Mouse (Mus musculus): ENCODE results near the gene Sipa1l2. TPM values are rescaled to one million over a fixed set of nuclear protein-coding genes. Genes with fewer than 3 reads are reported as not detected.

The Sipa1l2 gene
- polyA plus RNA-seq, 1 experiment from 2014 or later = 14.0 TPM

GRCm38 (mm10) chr8:125513935-125514334 lies 55.7 kb downstream of the Sipa1l2 start:
- no peak for ATAC-seq (ENCODE audit: low read depth)
- Histone ChIP-seq H3K4me2 (ENCODE audit: low read depth, low read length) (no peak overlapping the region), H3K4me3 (ENCODE audit: low read depth, low read length) (no peak overlapping the region), H3K9me3 (ENCODE audit: control insufficient read depth, low read length) (no peaks in the 10 kb centered on the region), H3K36me3 (ENCODE audit: control insufficient read depth, insufficient read depth, low read length) (no peaks in the 10 kb centered on the region), H3K9ac (replicated peaks; ENCODE audit: low read depth, low read length) (no peak overlapping the region), H3K27me3 (ENCODE audit: control insufficient read depth, insufficient read depth, low read length) (no peaks in the 10 kb centered on the region), H3K4me1 (ENCODE audit: control insufficient read depth, insufficient read depth, low read length) (peaks cover 19% of the 10 kb centered on the region), H3K27ac (ENCODE audit: low read depth, low read length) (no peak overlapping the region)
- 8% methylated on average over 5 of the region's 5 CpGs for WGBS

- H3K27ac ChIP-seq (ENCODE audit: low read depth, low read length) = no peak overlapping the region
- H3K4me3 ChIP-seq (ENCODE audit: low read depth, low read length) = no peak overlapping the region
- H3K4me1 ChIP-seq (ENCODE audit: control insufficient read depth, insufficient read depth, low read length) = peaks cover 20% of the 10 kb centered on the region
- H3K27me3 ChIP-seq (ENCODE audit: control insufficient read depth, insufficient read depth, low read length) = no peaks in the 10 kb centered on the region
- no peak for ATAC-seq (ENCODE audit: low read depth)
- H3K4me2 ChIP-seq (ENCODE audit: low read depth, low read length) = no peak overlapping the region
- no peak overlapping the region for H3K9ac ChIP-seq (replicated peaks; ENCODE audit: low read depth, low read length)
- no peaks in the 10 kb centered on the region for H3K9me3 ChIP-seq (ENCODE audit: control insufficient read depth, low read length)
- H3K36me3 ChIP-seq (ENCODE audit: control insufficient read depth, insufficient read depth, low read length) = no peaks in the 10 kb centered on the region
- 54% methylated on average over 5 of the region's 5 CpGs for WGBS
Measured at GRCm38 (mm10) chr8:125513242-125513866, 56.3 kb downstream of the Sipa1l2 start.

GRCm38 (mm10) chr8:125512561-125512960 lies 57.0 kb downstream of the Sipa1l2 start:
- 85% methylated on average over 1 of the region's 1 CpGs for WGBS
- Histone ChIP-seq H3K4me3 (ENCODE audit: low read depth, low read length) (no peak overlapping the region), H3K27ac (ENCODE audit: low read depth, low read length) (no peak overlapping the region), H3K4me2 (ENCODE audit: low read depth, low read length) (no peak overlapping the region), H3K9ac (replicated peaks; ENCODE audit: low read depth, low read length) (no peak overlapping the region), H3K9me3 (ENCODE audit: control insufficient read depth, low read length) (no peaks in the 10 kb centered on the region), H3K36me3 (ENCODE audit: control insufficient read depth, insufficient read depth, low read length) (no peaks in the 10 kb centered on the region), H3K4me1 (ENCODE audit: control insufficient read depth, insufficient read depth, low read length) (peaks cover 20% of the 10 kb centered on the region), H3K27me3 (ENCODE audit: control insufficient read depth, insufficient read depth, low read length) (no peaks in the 10 kb centered on the region)
- ATAC-seq (ENCODE audit: low read depth) = no peak

GRCm38 (mm10) chr8:125510861-125511668 lies 58.5 kb downstream of the Sipa1l2 start:
- H3K4me2 ChIP-seq (ENCODE audit: low read depth, low read length) = no peak overlapping the region
- ATAC-seq (ENCODE audit: low read depth) = no peak
- H3K36me3 ChIP-seq (ENCODE audit: control insufficient read depth, insufficient read depth, low read length) = no peaks in the 10 kb centered on the region
- H3K9ac ChIP-seq (replicated peaks; ENCODE audit: low read depth, low read length) = no peak overlapping the region
- H3K4me3 ChIP-seq (ENCODE audit: low read depth, low read length) = no peak overlapping the region
- H3K27me3 ChIP-seq (ENCODE audit: control insufficient read depth, insufficient read depth, low read length) = no peaks in the 10 kb centered on the region
- H3K27ac ChIP-seq (ENCODE audit: low read depth, low read length) = no peak overlapping the region
- WGBS = 70% methylated on average over 14 of the region's 14 CpGs
- no peaks in the 10 kb centered on the region for H3K9me3 ChIP-seq (ENCODE audit: control insufficient read depth, low read length)
- H3K4me1 ChIP-seq (ENCODE audit: control insufficient read depth, insufficient read depth, low read length) = peaks cover 20% of the 10 kb centered on the region

- no peak overlapping the region for H3K4me2 ChIP-seq (ENCODE audit: low read depth, low read length)
- H3K27ac ChIP-seq (ENCODE audit: low read depth, low read length) = no peak overlapping the region
- H3K4me3 ChIP-seq (ENCODE audit: low read depth, low read length) = no peak overlapping the region
- WGBS = 17% methylated on average over 4 of the region's 4 CpGs
- peaks cover 25% of the 10 kb centered on the region for H3K4me1 ChIP-seq (ENCODE audit: control insufficient read depth, insufficient read depth, low read length)
- H3K36me3 ChIP-seq (ENCODE audit: control insufficient read depth, insufficient read depth, low read length) = no peaks in the 10 kb centered on the region
- no peaks in the 10 kb centered on the region for H3K27me3 ChIP-seq (ENCODE audit: control insufficient read depth, insufficient read depth, low read length)
- no peak overlapping the region for H3K9ac ChIP-seq (replicated peaks; ENCODE audit: low read depth, low read length)
- ATAC-seq (ENCODE audit: low read depth) = peak; percentile 52; the same call in 1 of the 2 replicates
- H3K9me3 ChIP-seq (ENCODE audit: control insufficient read depth, low read length) = no peaks in the 10 kb centered on the region
Measured at GRCm38 (mm10) chr8:125509776-125510175, 59.8 kb downstream of the Sipa1l2 start.

GRCm38 (mm10) chr8:125509175-125509574 lies 60.4 kb downstream of the Sipa1l2 start:
- no peak overlapping the region for H3K4me2 ChIP-seq (ENCODE audit: low read depth, low read length)
- H3K27me3 ChIP-seq (ENCODE audit: control insufficient read depth, insufficient read depth, low read length) = no peaks in the 10 kb centered on the region
- no peak overlapping the region for H3K4me3 ChIP-seq (ENCODE audit: low read depth, low read length)
- H3K27ac ChIP-seq (ENCODE audit: low read depth, low read length) = no peak overlapping the region
- peaks cover 31% of the 10 kb centered on the region for H3K4me1 ChIP-seq (ENCODE audit: control insufficient read depth, insufficient read depth, low read length)
- H3K36me3 ChIP-seq (ENCODE audit: control insufficient read depth, insufficient read depth, low read length) = no peaks in the 10 kb centered on the region
- WGBS = 48% methylated on average over 6 of the region's 6 CpGs
- no peaks in the 10 kb centered on the region for H3K9me3 ChIP-seq (ENCODE audit: control insufficient read depth, low read length)
- H3K9ac ChIP-seq (replicated peaks; ENCODE audit: low read depth, low read length) = no peak overlapping the region
- no peak for ATAC-seq (ENCODE audit: low read depth)

- WGBS = 80% methylated on average over 8 of the region's 8 CpGs
- no peak overlapping the region for H3K27ac ChIP-seq (ENCODE audit: low read depth, low read length)
- no peaks in the 10 kb centered on the region for H3K36me3 ChIP-seq (ENCODE audit: control insufficient read depth, insufficient read depth, low read length)
- no peak overlapping the region for H3K9ac ChIP-seq (replicated peaks; ENCODE audit: low read depth, low read length)
- no peak for ATAC-seq (ENCODE audit: low read depth)
- H3K4me1 ChIP-seq (ENCODE audit: control insufficient read depth, insufficient read depth, low read length) = peaks cover 26% of the 10 kb centered on the region
- H3K4me3 ChIP-seq (ENCODE audit: low read depth, low read length) = no peak overlapping the region
- H3K4me2 ChIP-seq (ENCODE audit: low read depth, low read length) = no peak overlapping the region
- H3K27me3 ChIP-seq (ENCODE audit: control insufficient read depth, insufficient read depth, low read length) = no peaks in the 10 kb centered on the region
- H3K9me3 ChIP-seq (ENCODE audit: control insufficient read depth, low read length) = no peaks in the 10 kb centered on the region
Measured at GRCm38 (mm10) chr8:125507291-125507690, 62.3 kb downstream of the Sipa1l2 start.

GRCm38 (mm10) chr8:125504605-125505257 lies 64.9 kb downstream of the Sipa1l2 start:
- no peak overlapping the region for H3K4me3 ChIP-seq (ENCODE audit: low read depth, low read length)
- H3K9me3 ChIP-seq (ENCODE audit: control insufficient read depth, low read length) = no peaks in the 10 kb centered on the region
- WGBS = 29% methylated on average over 6 of the region's 6 CpGs
- H3K9ac ChIP-seq (replicated peaks; ENCODE audit: low read depth, low read length) = no peak overlapping the region
- 0 out of 2 replicates have a peak, but pooled peaks have one; percentile 32 for ATAC-seq (ENCODE audit: low read depth)
- no peaks in the 10 kb centered on the region for H3K27me3 ChIP-seq (ENCODE audit: control insufficient read depth, insufficient read depth, low read length)
- no peak overlapping the region for H3K4me2 ChIP-seq (ENCODE audit: low read depth, low read length)
- peaks cover 19% of the 10 kb centered on the region for H3K4me1 ChIP-seq (ENCODE audit: control insufficient read depth, insufficient read depth, low read length)
- no peak overlapping the region for H3K27ac ChIP-seq (ENCODE audit: low read depth, low read length)
- no peaks in the 10 kb centered on the region for H3K36me3 ChIP-seq (ENCODE audit: control insufficient read depth, insufficient read depth, low read length)

GRCm38 (mm10) chr8:125503808-125504207 lies 65.8 kb downstream of the Sipa1l2 start:
- H3K9me3 ChIP-seq (ENCODE audit: control insufficient read depth, low read length) = no peaks in the 10 kb centered on the region
- H3K4me1 ChIP-seq (ENCODE audit: control insufficient read depth, insufficient read depth, low read length) = peaks cover 12% of the 10 kb centered on the region
- H3K4me3 ChIP-seq (ENCODE audit: low read depth, low read length) = no peak overlapping the region
- H3K27me3 ChIP-seq (ENCODE audit: control insufficient read depth, insufficient read depth, low read length) = no peaks in the 10 kb centered on the region
- no peaks in the 10 kb centered on the region for H3K36me3 ChIP-seq (ENCODE audit: control insufficient read depth, insufficient read depth, low read length)
- H3K27ac ChIP-seq (ENCODE audit: low read depth, low read length) = no peak overlapping the region
- ATAC-seq (ENCODE audit: low read depth) = no peak
- no peak overlapping the region for H3K9ac ChIP-seq (replicated peaks; ENCODE audit: low read depth, low read length)
- WGBS = 67% methylated on average over 8 of the region's 8 CpGs
- H3K4me2 ChIP-seq (ENCODE audit: low read depth, low read length) = no peak overlapping the region

Measured in neural tube, embryonic 14.5 days (tissue).